Mouse (Mus musculus) layer of hippocampus, adult 2 months (tissue): ENCODE data around the gene Kbtbd12. TPM values are rescaled to one million over a fixed set of nuclear protein-coding genes. Genes with fewer than 3 reads are reported as not detected.

Source experiments
- DNase-seq, 2 experiments: peaks; one replicate each; pipeline ENCODE4 v3.0.0; 2022; ENCODE audit warnings: low spot score in 2 of 2
- H3K27ac ChIP-seq: fragments of 200-600 bp; 2 replicates; pipeline ENCODE4 v1.8.1; 2022
- H3K4me3 ChIP-seq: fragments of 200-600 bp; 2 replicates; pipeline ENCODE4 v1.8.1; 2022; ENCODE audit warnings: mild to moderate bottlenecking
- CTCF ChIP-seq: fragments of 200-600 bp; conservative IDR thresholded peaks from 2 replicates; pipeline ENCODE4 v1.8.1; 2022; ENCODE audit warnings: antibody characterized with exemption, mild to moderate bottlenecking, moderate library complexity
- total RNA-seq, 2 experiments: library from RNA; stranded (reverse); gene quantifications; 2 replicates each; pipeline ENCODE4 v1.2.3; 2021

Kbtbd12 gene
- total RNA-seq, 2 experiments from 2014 or later = 0.97 to 1.1 TPM

DNA sequence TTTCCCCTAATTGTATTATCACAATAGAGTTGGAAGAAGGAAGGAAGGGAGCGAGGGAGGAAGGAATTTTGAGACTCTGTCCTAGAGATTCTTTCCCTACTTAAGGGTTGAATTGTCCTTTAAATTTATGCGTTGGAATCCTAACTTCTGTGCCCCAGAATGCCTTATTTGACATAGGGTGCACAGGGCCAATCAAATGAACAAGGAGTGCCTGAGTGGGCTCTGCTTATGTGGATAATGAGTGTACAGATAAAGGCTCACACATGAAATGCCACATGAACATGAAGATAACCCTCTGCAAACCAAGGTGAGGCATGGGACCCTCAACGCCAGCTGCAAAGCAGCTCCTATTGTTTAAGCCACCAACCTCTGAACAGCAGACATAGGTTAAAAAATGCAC, 2.6 kb upstream of the Kbtbd12 start:
- no peak for TF ChIP-seq CTCF
- Histone ChIP-seq H3K27ac (peak overlapping the region; percentile 84), H3K4me3 (peak overlapping the region; percentile 27; the same call in 1 of the 2 replicates)
- no peak for DNase-seq

DNA sequence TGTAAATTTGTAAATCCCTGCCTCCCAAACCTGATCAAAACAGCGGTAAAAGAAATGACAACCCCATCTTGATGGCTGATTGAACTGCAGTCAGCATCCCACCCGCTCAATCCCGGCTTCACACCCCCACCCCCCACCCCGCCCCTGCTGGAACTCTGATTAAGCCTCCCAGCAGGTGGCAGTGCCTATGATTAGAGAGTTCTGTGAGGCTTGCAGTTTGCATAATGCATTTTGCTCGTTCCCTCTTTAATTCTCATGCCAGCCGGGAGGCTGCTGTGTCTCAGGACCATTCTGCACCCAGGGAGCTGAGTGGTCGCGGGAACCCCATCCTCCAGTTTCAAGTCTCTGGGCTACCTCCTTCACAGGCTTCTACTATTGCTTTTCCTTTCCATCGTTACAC, 2.2 kb upstream of the Kbtbd12 start:
- peak; percentile 63 to 64 for DNase-seq
- Histone ChIP-seq H3K27ac (peak overlapping the region; percentile 84), H3K4me3 (peak overlapping the region; percentile 27; the same call in 1 of the 2 replicates)
- TF ChIP-seq CTCF = peak; percentile 74

DNA sequence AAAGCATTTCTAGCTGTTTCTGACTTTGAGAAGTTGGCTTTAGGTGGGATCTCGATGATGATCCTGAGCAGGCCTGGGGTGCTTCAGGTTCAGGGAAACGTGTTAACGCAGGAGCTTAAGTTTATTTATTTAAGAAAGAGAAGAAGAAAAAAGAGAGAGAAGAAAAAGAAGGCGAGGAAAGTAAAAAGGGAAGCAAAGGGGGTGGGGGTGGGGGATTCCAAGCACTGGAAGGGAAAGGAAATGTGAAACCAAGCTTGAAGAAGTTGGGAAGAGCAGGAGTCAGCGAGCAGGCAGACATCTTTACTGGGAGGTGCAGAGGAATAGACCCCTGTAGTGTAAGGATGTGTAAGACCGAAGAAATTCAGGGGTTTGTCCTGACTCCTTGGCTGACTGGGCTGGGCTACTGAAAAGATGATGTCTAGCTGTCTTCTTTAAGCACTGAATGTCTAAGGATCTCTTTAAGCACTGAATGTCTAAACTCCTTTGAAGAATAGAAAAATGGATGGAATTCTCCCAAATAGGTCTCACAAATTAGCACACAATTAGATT, 1.7 kb upstream of the Kbtbd12 start:
- DNase-seq = no peak
- no peak for TF ChIP-seq CTCF
- Histone ChIP-seq H3K4me3 (no peak overlapping the region), H3K27ac (peak overlapping the region; percentile 84)

DNA sequence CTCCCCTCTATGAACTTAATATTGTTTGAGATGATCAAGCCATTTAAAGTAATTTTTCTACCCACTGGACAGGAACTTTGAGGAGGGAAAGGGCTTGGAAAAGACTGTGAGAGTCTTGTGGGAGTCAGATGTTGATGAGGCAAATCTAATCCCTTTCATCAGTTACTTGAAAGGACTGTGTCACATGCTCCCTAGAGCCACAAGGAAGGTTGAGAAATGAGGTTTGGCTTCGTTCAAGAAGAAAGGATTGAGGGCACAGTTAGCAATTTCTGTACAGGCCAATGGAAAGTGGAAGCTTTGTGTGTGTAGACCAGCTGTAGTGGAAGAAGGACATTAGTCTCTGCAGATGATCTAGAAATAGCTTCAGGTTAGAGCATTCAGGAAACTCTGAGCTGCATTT, 1.2 kb upstream of the Kbtbd12 start:
- TF ChIP-seq CTCF = no peak
- Histone ChIP-seq H3K27ac (peak overlapping the region; percentile 84), H3K4me3 (no peak overlapping the region)
- no peak for DNase-seq

DNA sequence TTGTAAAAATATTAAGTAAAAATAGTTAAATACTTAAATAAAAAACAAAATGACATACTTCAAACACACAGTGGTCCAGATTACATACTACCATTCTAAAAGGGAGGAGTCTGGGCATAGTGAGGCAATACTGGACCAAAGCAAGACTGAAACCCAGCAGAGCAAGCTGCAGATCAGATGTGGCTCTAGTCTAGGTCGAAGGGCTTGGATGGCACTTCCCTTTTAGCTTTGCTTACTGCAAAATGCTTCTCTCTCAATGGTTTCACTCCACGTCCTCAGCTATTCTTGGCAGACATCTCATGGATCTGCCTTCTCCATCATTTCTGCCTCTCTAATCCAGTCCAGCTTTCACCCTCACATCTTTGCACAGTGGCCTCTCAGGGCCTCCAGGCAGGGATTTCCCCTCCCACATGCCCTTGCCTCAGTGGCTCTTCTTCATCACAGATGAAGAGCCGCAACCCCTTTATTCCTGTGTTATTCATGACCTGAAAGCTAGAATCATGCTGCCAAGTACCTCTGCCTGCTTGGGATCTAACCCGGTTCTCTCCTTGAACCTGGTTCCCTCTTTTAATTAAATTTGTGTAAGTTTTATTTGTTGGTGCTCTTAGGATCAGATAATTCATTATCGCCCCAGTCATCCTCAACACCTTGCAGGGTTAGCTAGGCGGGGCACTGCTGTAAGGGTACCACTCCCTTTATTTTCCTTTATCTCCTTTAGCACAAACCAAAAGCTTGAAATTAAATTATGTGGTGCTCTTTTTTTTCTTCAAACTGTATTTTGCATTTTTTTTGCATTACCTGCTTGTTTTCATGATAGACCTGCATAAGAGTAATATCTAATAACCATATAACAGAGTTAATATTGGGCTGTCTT, 1.6 kb downstream of the Kbtbd12 start:
- no peak for DNase-seq
- TF ChIP-seq CTCF = no peak
- Histone ChIP-seq H3K27ac (no peak overlapping the region), H3K4me3 (no peak overlapping the region)

DNA sequence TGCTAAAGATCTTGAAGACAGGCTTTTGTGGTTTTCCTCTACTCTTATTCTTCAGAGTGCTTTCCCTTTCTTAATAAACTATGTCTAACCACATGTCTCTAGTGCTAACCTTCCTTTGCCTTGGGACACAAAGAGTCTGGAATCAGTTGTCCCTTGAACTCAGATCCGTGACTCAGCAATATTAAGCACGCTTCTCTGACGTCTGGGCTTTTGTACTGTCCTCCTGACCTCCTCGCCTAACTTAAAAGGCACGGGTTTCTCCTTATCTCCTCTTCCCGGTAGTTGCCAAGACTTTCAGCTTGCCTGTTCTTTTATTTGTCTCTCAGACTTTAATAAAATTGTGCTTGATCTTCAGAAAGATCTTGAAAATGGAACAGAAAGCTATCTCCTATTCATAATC, 6.5 kb downstream of the Kbtbd12 start:
- no peak for TF ChIP-seq CTCF
- H3K27ac ChIP-seq = no peak overlapping the region

DNA sequence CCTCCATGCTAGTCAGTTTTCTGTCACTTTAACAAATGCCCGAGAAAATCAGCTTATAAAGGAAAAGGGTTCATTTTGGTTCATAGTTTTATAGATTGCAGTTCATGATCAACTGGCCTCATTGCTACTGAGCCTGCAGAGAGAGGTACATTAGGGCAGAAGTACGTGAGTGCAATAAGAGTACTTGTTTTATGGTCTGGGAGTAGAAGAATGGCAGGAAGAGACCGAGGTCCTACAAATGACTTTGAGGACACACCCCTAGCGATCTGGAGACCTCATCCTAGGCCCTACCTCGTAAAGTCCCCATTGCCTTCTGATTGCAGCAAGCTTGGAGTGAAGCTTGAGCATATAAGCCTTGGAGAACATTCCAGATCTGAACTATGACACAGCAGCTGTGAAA, 7.2 kb downstream of the Kbtbd12 start:
- H3K4me3 ChIP-seq = no peak overlapping the region
- no peak for TF ChIP-seq CTCF
- no peak for DNase-seq
- no peak overlapping the region for H3K27ac ChIP-seq

More for the DNA sequence above, 6.5 kb downstream of the Kbtbd12 start:
- no peak overlapping the region for H3K4me3 ChIP-seq
- DNase-seq = no peak

DNA sequence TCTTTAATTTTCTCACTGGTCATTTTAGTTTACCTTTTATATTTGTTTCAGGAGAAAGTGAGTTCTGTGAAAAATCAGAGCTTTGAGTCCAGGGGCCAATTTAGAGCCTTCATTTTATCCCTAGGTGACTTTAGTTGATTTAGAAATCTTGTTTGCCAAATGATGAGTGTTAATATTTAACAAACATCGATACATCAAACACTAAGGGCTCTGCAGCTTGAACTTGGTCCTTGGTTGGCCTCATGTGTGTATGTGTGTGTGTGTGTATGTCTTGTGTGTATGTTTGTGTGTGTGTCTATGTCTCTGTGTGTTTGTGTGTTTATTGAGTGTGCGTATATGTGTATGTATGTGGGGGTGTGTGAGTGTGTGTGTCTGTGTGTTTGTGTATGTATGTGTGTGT, 7.9 kb downstream of the Kbtbd12 start:
- Histone ChIP-seq H3K27ac (no peak overlapping the region), H3K4me3 (no peak overlapping the region)
- no peak for TF ChIP-seq CTCF
- no peak for DNase-seq

DNA sequence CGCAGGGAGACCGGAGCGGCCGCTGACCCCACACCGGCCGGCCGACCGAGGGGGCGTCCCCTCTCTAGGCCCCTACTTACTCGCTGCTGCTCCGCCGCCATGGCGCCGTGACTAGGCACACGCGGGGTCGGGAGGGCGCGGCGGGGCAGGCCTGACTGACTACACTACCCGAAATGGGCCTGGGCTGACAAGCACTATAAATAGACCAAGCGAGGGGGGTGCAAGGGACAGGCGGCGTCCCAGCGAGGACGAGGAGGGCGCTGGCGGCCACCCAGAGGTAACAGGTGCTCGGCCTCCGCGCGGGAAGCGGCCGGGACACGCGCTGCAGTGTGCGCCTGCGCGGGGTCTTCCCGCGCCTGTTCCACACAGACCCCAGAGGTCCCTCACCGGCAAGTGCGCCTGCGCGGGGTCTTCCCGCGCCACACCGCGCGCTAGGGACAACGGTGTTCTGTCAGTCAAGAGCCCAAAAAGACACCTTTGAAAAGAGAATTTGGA, 10.4 kb downstream of the Kbtbd12 start:
- no peak for TF ChIP-seq CTCF
- Histone ChIP-seq H3K27ac (peak overlapping the region; percentile 90), H3K4me3 (peak overlapping the region; percentile 64)
- DNase-seq = peak; percentile 41 to 57

DNA sequence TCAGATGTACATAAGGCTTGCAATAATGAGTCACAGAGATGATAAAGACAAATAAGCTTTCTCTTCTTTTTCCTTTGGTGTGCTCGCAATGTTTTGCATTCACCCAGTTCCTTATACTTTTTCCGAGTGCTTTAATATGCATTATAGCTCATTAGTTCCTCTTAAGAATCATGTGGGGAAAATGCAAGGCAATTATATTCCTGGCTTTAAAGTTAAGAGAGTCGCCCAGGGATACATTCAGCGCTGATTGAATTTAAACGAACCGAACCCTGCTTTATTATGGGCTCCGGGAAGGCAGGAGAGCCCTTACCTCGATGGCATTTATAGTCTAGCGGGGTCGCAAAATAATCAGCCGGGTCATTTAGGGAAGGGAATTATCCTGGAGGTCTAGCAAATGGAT, 10.8 kb downstream of the Kbtbd12 start:
- no peak for TF ChIP-seq CTCF
- Histone ChIP-seq H3K27ac (peak overlapping the region; percentile 90), H3K4me3 (peak overlapping the region; percentile 64)
- DNase-seq = no peak

DNA sequence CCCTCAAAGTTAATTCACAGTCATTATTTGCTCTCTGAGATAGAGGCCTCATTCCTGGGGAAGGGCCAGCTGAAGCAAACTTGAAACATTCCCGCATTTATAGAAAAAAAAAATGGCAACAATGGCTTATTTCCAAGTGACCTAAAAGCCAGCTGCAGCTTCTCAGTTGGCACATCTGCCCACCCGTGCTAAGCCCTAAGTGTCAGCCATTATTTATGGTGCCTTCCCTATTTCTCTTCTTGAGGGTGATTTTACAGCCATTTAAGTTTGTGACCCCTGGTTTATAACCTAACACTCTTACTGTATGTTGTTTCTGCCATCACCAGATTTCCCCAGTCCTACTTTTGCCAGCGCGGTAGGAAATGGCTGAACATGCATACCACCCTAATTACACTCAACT, 11.3 kb downstream of the Kbtbd12 start:
- DNase-seq = no peak
- Histone ChIP-seq H3K4me3 (no peak overlapping the region), H3K27ac (peak overlapping the region; percentile 90; the same call in 1 of the 2 replicates)
- TF ChIP-seq CTCF = no peak

DNA sequence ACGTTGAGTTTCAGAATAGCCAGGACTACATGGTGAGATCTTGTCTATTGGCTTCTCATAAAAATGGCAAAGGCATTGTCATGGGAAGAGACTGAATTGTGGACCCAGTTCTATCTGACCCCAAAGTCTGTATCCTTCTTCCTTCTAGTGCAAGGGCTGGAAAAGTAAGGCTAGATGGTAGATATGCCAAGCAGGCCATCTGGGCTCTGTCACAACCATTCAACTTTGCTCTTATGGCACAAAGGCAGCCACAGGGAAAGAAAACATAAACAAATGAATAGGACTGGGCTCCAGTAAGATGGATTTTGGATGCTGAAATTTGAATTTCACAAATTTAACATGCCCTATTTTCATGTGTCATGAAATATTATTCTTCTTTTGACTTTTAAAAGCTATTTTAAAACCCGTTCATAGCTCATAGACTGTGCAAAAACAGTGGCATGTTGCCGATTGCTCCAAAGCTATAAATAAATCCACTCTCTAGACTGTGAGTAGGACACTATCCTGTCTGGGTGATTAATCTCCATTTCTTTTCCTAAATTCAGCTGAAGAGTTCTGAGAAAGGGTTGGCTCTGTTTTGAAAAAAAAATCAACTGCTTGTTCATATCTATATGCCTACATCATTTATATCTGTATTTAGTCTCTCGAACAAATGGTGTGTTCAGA, 15.8 kb downstream of the Kbtbd12 start:
- peak overlapping the region; percentile 34 for H3K27ac ChIP-seq
- peak in 1 of 2 experiments; percentile 23 for DNase-seq
- no peak overlapping the region for H3K4me3 ChIP-seq
- TF ChIP-seq CTCF = no peak

DNA sequence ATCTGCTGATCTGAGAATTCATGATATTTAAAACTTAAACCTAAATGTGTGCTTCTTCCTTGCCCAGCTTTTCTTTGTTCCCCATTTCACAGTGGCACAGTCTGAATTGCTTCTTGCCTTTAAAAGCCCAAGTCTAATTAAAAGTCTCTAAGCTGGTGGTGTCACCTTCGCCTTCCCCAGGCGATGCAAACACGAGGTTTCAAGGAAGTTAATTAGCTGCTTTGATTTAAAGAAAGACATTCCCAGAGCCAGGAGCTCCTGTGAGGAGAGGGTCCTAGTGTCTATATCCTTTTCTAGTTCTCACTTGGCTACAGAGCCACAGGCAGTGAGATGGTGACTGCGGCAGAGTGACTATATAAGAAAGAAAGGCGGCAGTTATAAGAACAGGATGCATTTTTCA, 18.2 kb downstream of the Kbtbd12 start:
- Histone ChIP-seq H3K4me3 (no peak overlapping the region), H3K27ac (no peak overlapping the region)
- DNase-seq = no peak
- TF ChIP-seq CTCF = no peak

DNA sequence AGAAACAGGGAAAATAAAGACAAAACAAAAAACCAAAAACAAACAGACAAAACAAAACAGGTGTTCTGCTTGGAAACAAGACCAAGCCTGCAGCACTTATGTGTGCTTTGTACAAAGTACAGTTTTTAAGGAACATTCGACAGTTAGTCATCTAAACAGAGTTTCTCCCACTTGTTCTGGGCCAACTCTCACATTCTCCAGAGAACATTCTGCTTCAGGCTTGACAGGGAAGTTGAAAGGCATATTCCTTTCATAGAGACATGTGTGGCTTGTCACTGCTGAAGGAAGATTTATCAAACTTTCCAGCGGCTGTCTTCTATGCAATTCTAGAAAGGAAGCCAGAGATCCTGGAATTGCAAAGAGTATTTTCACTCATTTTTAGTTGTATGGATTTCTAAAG, 22.4 kb downstream of the Kbtbd12 start:
- peak overlapping the region; percentile 36; the same call in 1 of the 2 replicates for H3K27ac ChIP-seq
- no peak overlapping the region for H3K4me3 ChIP-seq
- DNase-seq = peak in 1 of 2 experiments; percentile 27
- TF ChIP-seq CTCF = no peak
